Mouse (Mus musculus) kidney, postnatal 0 days (tissue): ENCODE data around the gene Slc5a10. TPM values are rescaled to one million over a fixed set of nuclear protein-coding genes. Genes with fewer than 3 reads are reported as not detected.

ENCODE experiments used
- ATAC-seq: fragments of 200-750 bp; cut with Nextera tagmentation; replicated peaks from 2 replicates; pipeline ENCODE4 v1.8.0; 2017; ENCODE audit warnings: low read depth, moderate number of reproducible peaks, moderate TSS enrichment, moderate library complexity; ENCODE audit not compliant: low FRiP score
- DNase-seq: peaks from one replicate; pipeline ENCODE4 v3.0.0-alpha.2; 2016; ENCODE audit warnings: low spot score
- H3K27ac ChIP-seq: fragments of 300-500 bp; sonication (generic); 2 replicates; pipeline ENCODE4 v1.5.1; 2014; ENCODE audit warnings: mild to moderate bottlenecking
- H3K27me3 ChIP-seq: fragments of 300-500 bp; sonication (generic); 2 replicates; pipeline ENCODE4 v1.6.1; 2014; ENCODE audit warnings: low read length, mixed read lengths; ENCODE audit not compliant: insufficient read depth
- H3K36me3 ChIP-seq: fragments of 300-500 bp; sonication (generic); 2 replicates; pipeline ENCODE4 v1.6.1; 2014; ENCODE audit warnings: low read length, mixed read lengths; ENCODE audit not compliant: insufficient read depth
- H3K4me1 ChIP-seq: fragments of 300-500 bp; sonication (generic); replicated peaks from 2 replicates; pipeline ENCODE4 v1.6.1; 2014; ENCODE audit warnings: antibody characterized with exemption, low read length, mixed read lengths; ENCODE audit not compliant: insufficient read depth
- H3K4me2 ChIP-seq: fragments of 300-500 bp; sonication (generic); 2 replicates; pipeline ENCODE4 v1.6.1; 2014; ENCODE audit warnings: mild to moderate bottlenecking, low read length, moderate library complexity, mixed read lengths
- H3K4me3 ChIP-seq: fragments of 300-500 bp; sonication (generic); replicated peaks from 2 replicates; pipeline ENCODE4 v1.5.1; 2014; ENCODE audit warnings: low read depth, low read length
- H3K9ac ChIP-seq: fragments of 300-500 bp; sonication (generic); 2 replicates; pipeline ENCODE4 v1.6.1; 2014; ENCODE audit warnings: low read depth, low read length
- H3K9me3 ChIP-seq: fragments of 300-500 bp; sonication (generic); replicated peaks from 2 replicates; pipeline ENCODE4 v1.6.1; 2016; ENCODE audit warnings: low read length, inconsistent platforms, mixed read lengths
- CTCF ChIP-seq: IDR thresholded peaks from 2 replicates; pipeline ENCODE4 v1.5.1; 2016; ENCODE audit warnings: antibody characterized with exemption, low read depth, mild to moderate bottlenecking, moderate library complexity
- WGBS: fragments of 180-500 bp; shearing (Covaris S2); extraction: QIAGEN DNeasy Blood & Tissue Kit; methylation state at CpG from one replicate; pipeline ENCODE4 v1.1.7; 2014; 5-methylcytosine and 5-hydroxymethylcytosine counted together
- polyA plus RNA-seq: library from polyadenylated mRNA; unstranded; fragments of >200 nt; fragmentation: Nextera tagmentation; extraction: Ambion mirVana; gene quantifications from 2 replicates; pipeline ENCODE4 v1.2.1, GENCODE M21; 2015

The Slc5a10 gene
- polyA plus RNA-seq, 1 experiment from 2014 or later = 19.6 TPM

DNA sequence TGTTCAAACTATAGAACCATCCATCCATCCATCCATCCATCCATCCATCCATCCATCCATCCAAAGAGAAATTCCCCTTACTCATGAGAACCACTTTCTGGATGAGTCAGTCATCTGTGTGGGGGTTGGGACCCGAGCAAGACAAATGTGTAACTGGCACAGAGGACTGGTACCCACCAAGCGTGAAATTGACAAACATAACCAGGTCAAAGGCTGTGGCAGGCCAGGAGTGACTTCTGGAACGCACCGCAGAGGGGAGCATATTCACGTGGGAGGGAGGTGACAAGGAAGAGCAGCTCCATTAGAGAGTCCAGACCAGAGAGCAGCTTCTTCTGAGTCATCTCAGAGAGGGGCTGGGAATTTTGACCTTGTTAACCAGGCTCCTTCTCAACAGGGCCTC lies 1.5 kb upstream of the Slc5a10 start:
- Histone ChIP-seq H3K27me3 (no peaks in the 10 kb centered on the region), H3K9ac (no peak overlapping the region), H3K9me3 (no peaks in the 10 kb centered on the region), H3K27ac (0 out of 2 replicates have a peak overlapping the region, but pooled peaks have one; percentile 47), H3K4me2 (no peak overlapping the region), H3K4me3 (no peak overlapping the region), H3K4me1 (no peaks in the 10 kb centered on the region), H3K36me3 (0 out of 2 replicates have a peak, but pooled peaks cover 4% of the 10 kb centered on the region)
- ATAC-seq = peak; percentile 78
- TF ChIP-seq CTCF = no peak
- DNase-seq = peak; percentile 25
- WGBS = 40% methylated on average over 5 of the region's 5 CpGs

DNA sequence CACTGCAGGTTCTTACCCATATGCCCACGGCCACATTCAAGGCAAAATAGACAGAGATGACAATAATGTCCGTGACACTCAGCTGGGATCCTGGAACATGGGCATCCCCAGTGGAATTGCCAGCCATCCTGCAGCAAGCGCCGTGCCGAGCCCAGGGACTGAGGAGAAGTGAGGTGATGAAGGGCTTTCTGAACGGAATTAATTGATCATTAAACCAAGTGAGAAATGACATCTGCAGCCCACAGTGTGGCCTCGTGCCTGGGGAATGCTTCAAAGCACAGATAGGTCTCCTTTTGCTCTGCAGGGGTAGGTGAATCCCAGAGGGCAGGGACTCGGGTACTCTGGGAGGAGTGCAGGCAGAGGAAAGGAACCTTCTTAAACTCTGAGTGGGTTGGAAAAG lies 800 bp downstream of the Slc5a10 start:
- Histone ChIP-seq H3K27me3 (no peaks in the 10 kb centered on the region), H3K36me3 (no peaks in the 10 kb centered on the region), H3K4me1 (no peaks in the 10 kb centered on the region), H3K9me3 (no peaks in the 10 kb centered on the region), H3K4me3 (no peak overlapping the region), H3K27ac (0 out of 2 replicates have a peak overlapping the region, but pooled peaks have one; percentile 15), H3K9ac (no peak overlapping the region), H3K4me2 (no peak overlapping the region)
- TF ChIP-seq CTCF = no peak
- ATAC-seq = no peak
- DNase-seq = no peak
- 67% methylated on average over 8 of the region's 8 CpGs for WGBS

DNA sequence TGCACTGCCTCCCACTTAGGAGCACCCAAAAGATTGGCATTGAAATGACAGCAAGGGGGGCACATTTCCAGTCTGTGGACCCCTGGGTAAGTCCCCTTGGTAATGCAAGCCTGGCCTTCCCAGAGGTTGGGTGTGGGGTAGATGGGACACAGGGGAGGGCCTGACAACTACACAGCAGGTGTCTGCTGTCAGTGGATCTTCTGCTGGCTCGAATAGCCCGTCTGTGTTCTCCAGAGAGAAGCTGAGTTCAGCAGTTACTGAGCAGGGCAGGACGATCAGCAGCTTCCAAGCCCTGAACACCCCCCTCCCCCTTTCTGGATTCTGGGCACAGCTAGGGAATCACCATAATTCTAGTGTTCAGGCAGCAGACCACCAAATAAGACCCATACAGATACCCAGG lies 1.2 kb downstream of the Slc5a10 start:
- no peaks in the 10 kb centered on the region for H3K9me3 ChIP-seq
- no peak overlapping the region for H3K4me3 ChIP-seq
- H3K9ac ChIP-seq = no peak overlapping the region
- WGBS = 20% methylated on average over 3 of the region's 3 CpGs
- no peaks in the 10 kb centered on the region for H3K27me3 ChIP-seq
- H3K4me1 ChIP-seq = no peaks in the 10 kb centered on the region
- no peaks in the 10 kb centered on the region for H3K36me3 ChIP-seq
- H3K27ac ChIP-seq = no peak overlapping the region
- DNase-seq (no peak), ATAC-seq (no peak)
- no peak for TF ChIP-seq CTCF
- H3K4me2 ChIP-seq = no peak overlapping the region

DNA sequence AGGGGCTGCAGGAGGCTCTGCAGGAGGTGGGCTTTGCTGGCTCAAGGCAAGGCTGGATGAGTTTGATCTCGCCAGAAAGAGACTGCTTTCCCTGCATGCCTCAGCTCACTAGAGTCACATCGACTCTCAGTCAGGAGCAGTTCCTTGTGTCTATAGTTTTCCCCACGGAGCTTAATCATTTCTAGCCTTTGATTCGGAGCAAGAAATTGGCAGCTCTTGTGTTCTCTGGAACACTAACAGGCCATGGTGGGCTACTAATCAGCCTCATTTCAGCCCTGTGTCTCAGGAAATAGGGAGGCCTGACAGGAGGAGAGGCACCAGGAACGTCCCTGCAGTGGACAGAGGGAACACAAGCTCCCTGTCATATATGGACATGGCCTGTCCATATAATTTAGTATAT lies 2.6 kb downstream of the Slc5a10 start:
- H3K9me3 ChIP-seq = no peaks in the 10 kb centered on the region
- H3K4me3 ChIP-seq = no peak overlapping the region
- ATAC-seq = no peak
- TF ChIP-seq CTCF = no peak
- H3K27me3 ChIP-seq = no peaks in the 10 kb centered on the region
- no peak for DNase-seq
- H3K27ac ChIP-seq = no peak overlapping the region
- no peaks in the 10 kb centered on the region for H3K36me3 ChIP-seq
- no peak overlapping the region for H3K9ac ChIP-seq
- no peaks in the 10 kb centered on the region for H3K4me1 ChIP-seq
- 63% methylated on average over 5 of the region's 5 CpGs for WGBS
- no peak overlapping the region for H3K4me2 ChIP-seq

DNA sequence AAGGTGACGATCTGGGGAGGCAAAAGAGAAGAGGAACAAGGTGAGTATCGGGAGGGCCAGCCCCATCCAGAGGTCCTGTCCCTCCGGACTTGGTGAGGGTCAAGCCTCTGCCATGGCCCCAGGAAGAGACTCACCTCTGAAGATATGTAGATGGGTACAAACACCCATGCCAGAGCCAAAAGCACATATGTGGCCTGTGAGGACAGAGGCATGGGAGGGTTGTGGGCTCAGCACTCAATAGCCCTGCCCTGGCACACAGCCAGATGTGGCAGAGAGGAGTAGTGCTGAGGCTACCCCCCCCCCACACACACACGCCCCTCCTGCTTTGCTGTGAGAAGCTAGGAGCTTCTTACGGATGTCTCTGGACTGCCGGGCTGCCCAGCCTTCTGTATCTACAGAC lies 5.5 kb downstream of the Slc5a10 start:
- Histone ChIP-seq H3K9ac (no peak overlapping the region), H3K4me3 (no peak overlapping the region), H3K4me1 (no peaks in the 10 kb centered on the region), H3K27ac (no peak overlapping the region), H3K27me3 (no peaks in the 10 kb centered on the region), H3K4me2 (no peak overlapping the region), H3K36me3 (no peaks in the 10 kb centered on the region), H3K9me3 (no peaks in the 10 kb centered on the region)
- DNase-seq (no peak), ATAC-seq (peak; percentile 26)
- TF ChIP-seq CTCF = no peak
- WGBS = 63% methylated on average over 6 of the region's 6 CpGs

DNA sequence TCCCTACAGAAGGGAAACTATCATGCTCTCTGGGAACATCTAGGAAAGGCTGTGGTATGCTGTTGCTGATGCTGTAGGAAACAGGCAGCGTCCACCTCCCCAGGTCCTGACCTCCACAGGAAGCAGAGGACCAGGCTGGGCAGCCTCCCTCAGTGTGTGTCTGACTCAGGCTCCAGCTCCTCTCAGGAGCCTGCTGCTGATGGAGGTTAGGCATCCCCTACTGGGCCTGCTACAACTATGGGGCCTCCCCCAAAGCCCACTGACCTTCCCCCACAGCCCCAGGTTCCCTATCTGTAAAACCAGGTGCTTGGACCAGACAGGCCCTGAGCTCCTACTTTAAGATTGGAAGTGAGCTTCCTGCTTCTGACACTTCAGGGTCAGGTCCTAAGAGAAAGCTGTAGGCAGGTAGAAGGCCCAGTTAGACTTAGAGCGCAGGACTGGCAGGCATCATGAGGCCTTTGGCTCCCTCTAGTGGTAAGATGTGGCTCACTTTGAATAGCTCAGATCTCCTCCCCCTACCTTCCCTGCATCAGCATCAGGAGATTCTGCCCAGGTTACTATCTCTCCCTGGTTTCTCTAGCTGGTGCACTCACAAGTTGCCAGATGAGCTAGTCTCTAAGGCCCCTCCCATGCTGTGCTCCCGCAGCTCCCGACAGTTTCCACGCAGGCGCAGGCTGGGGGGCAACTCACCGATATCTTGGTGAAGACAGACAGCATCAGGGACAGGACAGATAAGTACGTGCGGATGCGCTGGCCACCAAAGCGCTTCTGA lies 6.1 kb downstream of the Slc5a10 start:
- Histone ChIP-seq H3K4me1 (no peaks in the 10 kb centered on the region), H3K4me2 (no peak overlapping the region), H3K27ac (no peak overlapping the region), H3K36me3 (no peaks in the 10 kb centered on the region), H3K9ac (no peak overlapping the region), H3K9me3 (no peaks in the 10 kb centered on the region), H3K27me3 (no peaks in the 10 kb centered on the region), H3K4me3 (no peak overlapping the region)
- ATAC-seq (peak; percentile 63), DNase-seq (peak; percentile 94)
- TF ChIP-seq CTCF = peak; percentile 96
- WGBS = 47% methylated on average over 11 of the region's 11 CpGs
